Mouse (Mus musculus) midbrain, embryonic 16.5 days (tissue): ENCODE measurements around the gene Rsph6a. TPM values are rescaled to one million over a fixed set of nuclear protein-coding genes. Genes with fewer than 3 reads are reported as not detected.

ENCODE experiments used
- ATAC-seq: fragments of 200-750 bp; cut with Nextera tagmentation; 2 replicates; pipeline ENCODE4 v1.8.0; 2017; ENCODE audit warnings: moderate TSS enrichment
- H3K27ac ChIP-seq: fragments of 300-500 bp; sonication (generic); 2 replicates; pipeline ENCODE4 v1.5.1; 2014; ENCODE audit warnings: mild to moderate bottlenecking, low read length, mixed read lengths
- H3K27me3 ChIP-seq: fragments of 300-500 bp; sonication (generic); 2 replicates; pipeline ENCODE4 v1.6.1; 2014; ENCODE audit warnings: low read depth, low read length, mixed read lengths; ENCODE audit not compliant: control insufficient read depth, insufficient read depth
- H3K36me3 ChIP-seq: fragments of 300-500 bp; sonication (generic); 2 replicates; pipeline ENCODE4 v1.6.1; 2014; ENCODE audit warnings: mild to moderate bottlenecking, low read length, moderate library complexity, mixed read lengths; ENCODE audit not compliant: control insufficient read depth, insufficient read depth
- H3K4me1 ChIP-seq: fragments of 300-500 bp; sonication (generic); 2 replicates; pipeline ENCODE4 v1.6.1; 2014; ENCODE audit warnings: mild to moderate bottlenecking, low read length, mixed read lengths; ENCODE audit not compliant: control insufficient read depth, insufficient read depth
- H3K4me2 ChIP-seq: fragments of 300-500 bp; sonication (generic); 2 replicates; pipeline ENCODE4 v1.6.1; 2014; ENCODE audit warnings: mild to moderate bottlenecking, low read length, mixed read lengths
- H3K4me3 ChIP-seq: fragments of 300-500 bp; sonication (generic); 2 replicates; pipeline ENCODE4 v1.5.1; 2014; ENCODE audit warnings: low read depth, mild to moderate bottlenecking, low read length, moderate library complexity, mixed read lengths
- H3K9ac ChIP-seq: fragments of 300-500 bp; sonication (generic); 2 replicates; pipeline ENCODE4 v1.6.1; 2014; ENCODE audit warnings: low read depth, low read length, mixed read lengths
- H3K9me3 ChIP-seq: fragments of 300-500 bp; sonication (generic); replicated peaks from 2 replicates; pipeline ENCODE4 v1.6.1; 2014; ENCODE audit warnings: mild to moderate bottlenecking, low read length, mixed read lengths; ENCODE audit not compliant: control insufficient read depth, poor library complexity, severe bottlenecking
- WGBS: fragments of 180-500 bp; shearing (Covaris S2); extraction: QIAGEN DNeasy Blood & Tissue Kit; methylation state at CpG from one replicate; pipeline ENCODE4 v1.1.7; 2014; 5-methylcytosine and 5-hydroxymethylcytosine counted together
- polyA plus RNA-seq: library from polyadenylated mRNA; unstranded; fragments of >200 nt; fragmentation: Nextera tagmentation; extraction: Ambion mirVana; gene quantifications from 2 replicates; pipeline ENCODE4 v1.2.1, GENCODE M21; 2015

Gene Rsph6a
- polyA plus RNA-seq, 1 experiment from 2014 or later: 0.28 TPM

DNA sequence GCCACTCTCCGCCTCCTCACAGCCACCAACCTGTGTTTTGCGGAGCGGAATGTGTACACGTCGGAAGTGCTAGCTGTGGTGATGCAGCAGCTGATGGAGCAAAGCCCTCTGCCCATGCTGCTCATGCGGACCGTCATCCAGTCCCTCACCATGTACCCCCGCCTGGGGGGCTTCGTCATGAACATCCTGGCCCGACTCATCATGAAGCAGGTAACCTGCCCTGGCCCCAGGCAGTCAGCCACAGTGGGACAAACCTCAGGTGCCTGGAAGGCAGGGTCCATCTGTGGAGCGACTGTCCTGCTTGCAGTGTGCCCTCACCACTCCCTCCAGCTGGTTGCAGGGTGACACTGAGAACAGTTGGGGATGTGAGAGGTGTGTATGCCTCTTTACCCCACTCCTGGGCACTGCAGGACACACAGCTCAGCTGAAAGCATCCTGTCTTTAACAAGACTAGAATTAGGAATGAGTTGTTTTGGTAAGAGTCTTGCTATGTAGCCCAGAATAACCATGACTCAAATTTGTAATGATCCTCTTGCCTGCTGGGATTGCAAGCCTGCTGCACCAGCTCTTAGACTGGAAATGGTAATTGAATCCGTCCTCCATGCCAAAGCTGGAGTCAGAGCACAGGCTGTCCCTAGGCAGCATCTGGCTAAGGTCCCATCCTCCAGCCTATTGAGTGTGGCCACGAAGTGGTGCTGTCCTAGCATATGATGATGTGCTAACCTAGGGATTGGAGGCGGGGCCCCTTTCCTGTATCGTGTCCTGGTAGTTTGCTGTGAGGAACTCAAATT, 1.9 kb upstream of the Rsph6a start:
- peaks cover 23% of the 10 kb centered on the region for H3K36me3 ChIP-seq
- no peak for ATAC-seq
- WGBS: 87% methylated on average over 15 of the region's 15 CpGs
- H3K4me3 ChIP-seq: no peak overlapping the region
- no peak overlapping the region for H3K9ac ChIP-seq
- no peaks in the 10 kb centered on the region for H3K9me3 ChIP-seq
- no peak overlapping the region for H3K27ac ChIP-seq
- no peak overlapping the region for H3K4me2 ChIP-seq
- peaks cover 6% of the 10 kb centered on the region for H3K4me1 ChIP-seq
- H3K27me3 ChIP-seq: no peaks in the 10 kb centered on the region

GRCm38 (mm10) chr7:19053136-19053532, 1.4 kb upstream of the Rsph6a start:
- Histone ChIP-seq H3K36me3 (peaks cover 23% of the 10 kb centered on the region), H3K9me3 (no peaks in the 10 kb centered on the region), H3K4me3 (no peak overlapping the region), H3K4me1 (peaks cover 6% of the 10 kb centered on the region), H3K9ac (no peak overlapping the region), H3K4me2 (no peak overlapping the region), H3K27me3 (no peaks in the 10 kb centered on the region), H3K27ac (no peak overlapping the region)
- WGBS: 89% methylated on average over 7 of the region's 7 CpGs
- no peak for ATAC-seq

DNA sequence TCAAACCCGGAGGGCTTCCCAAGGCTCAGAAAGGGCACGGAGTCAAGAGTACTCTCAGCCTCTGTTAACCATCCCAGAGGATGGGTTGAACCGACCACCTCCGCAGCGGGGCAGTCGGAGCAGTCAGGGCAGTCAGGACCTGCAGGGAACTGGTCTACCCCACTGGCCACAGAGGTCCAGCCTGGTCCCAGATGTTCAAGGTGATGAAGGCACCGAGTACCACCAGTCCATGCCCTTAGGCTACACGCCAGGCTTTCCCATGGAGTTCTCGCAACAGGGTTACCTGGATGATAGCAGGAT, 237 bp downstream of the Rsph6a start:
- Histone ChIP-seq H3K9ac (no peak overlapping the region; the same call in 1 of the 2 replicates), H3K36me3 (peaks cover 17% of the 10 kb centered on the region), H3K4me1 (peaks cover 6% of the 10 kb centered on the region), H3K4me2 (peak overlapping the region; percentile 52), H3K27me3 (no peaks in the 10 kb centered on the region), H3K9me3 (no peaks in the 10 kb centered on the region), H3K27ac (no peak overlapping the region), H3K4me3 (peak overlapping the region; percentile 29)
- WGBS: 61% methylated on average over 9 of the region's 9 CpGs
- ATAC-seq: peak; percentile 29

DNA sequence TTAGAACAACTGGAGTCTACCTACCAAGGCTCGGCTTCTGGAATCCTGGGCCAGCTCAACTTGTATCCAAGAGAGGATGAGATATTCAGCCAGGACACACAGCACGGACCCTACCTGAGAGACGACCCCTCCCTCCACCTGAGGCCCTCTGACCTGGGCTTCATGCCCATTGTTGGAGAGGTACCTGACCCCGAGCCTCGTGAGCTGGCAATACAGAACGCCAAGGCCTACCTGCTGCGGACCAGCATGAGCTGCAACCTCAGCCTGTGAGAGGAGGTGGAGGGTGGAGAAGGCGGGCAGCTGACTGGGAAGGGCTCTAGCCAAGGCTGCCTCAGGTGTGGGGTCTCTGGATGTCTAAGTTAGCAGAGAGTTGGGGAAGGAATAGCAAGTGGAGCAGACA, 618 bp downstream of the Rsph6a start:
- H3K4me2 ChIP-seq: no peak overlapping the region
- H3K27me3 ChIP-seq: no peaks in the 10 kb centered on the region
- H3K36me3 ChIP-seq: peaks cover 13% of the 10 kb centered on the region
- H3K4me3 ChIP-seq: no peak overlapping the region
- 92% methylated on average over 8 of the region's 8 CpGs for WGBS
- ATAC-seq: 0 out of 2 replicates have a peak, but pooled peaks have one; percentile 5
- H3K4me1 ChIP-seq: peaks cover 6% of the 10 kb centered on the region
- H3K9ac ChIP-seq: no peak overlapping the region
- H3K27ac ChIP-seq: no peak overlapping the region
- no peaks in the 10 kb centered on the region for H3K9me3 ChIP-seq

DNA sequence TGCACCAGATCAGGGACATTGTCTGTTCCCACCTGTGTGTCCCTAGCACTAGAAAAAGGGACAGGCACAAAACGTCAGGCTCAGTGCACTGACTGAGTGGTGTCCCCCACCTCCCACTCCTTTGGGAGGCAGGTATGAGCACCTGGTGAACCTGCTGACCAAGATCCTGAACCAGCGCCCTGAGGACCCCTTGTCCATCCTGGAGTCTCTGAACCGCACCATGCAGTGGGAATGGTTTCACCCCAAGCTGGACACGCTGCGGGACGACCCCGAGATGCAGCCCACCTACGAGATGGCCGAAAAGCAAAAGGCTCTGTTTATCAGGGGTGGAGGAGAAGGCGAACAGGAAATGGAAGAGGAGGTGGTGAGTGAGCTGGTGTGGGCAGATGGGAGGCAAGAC, 2.9 kb downstream of the Rsph6a start:
- Histone ChIP-seq H3K4me2 (no peak overlapping the region), H3K9ac (no peak overlapping the region), H3K27ac (no peak overlapping the region), H3K4me1 (peaks cover 6% of the 10 kb centered on the region), H3K27me3 (no peaks in the 10 kb centered on the region), H3K9me3 (no peaks in the 10 kb centered on the region), H3K36me3 (no peaks in the 10 kb centered on the region), H3K4me3 (no peak overlapping the region)
- WGBS: 93% methylated on average over 10 of the region's 10 CpGs
- no peak for ATAC-seq

- Histone ChIP-seq H3K4me1 (no peaks in the 10 kb centered on the region), H3K4me3 (peak overlapping the region; percentile 20)
- 60% methylated on average over 13 of the region's 13 CpGs for WGBS
Observed at GRCm38 (mm10) chr7:19065896-19066295, 11.4 kb downstream of the Rsph6a start.

GRCm38 (mm10) chr7:19067063-19067462, 12.6 kb downstream of the Rsph6a start:
- no peaks in the 10 kb centered on the region for H3K9me3 ChIP-seq
- ATAC-seq: no peak
- H3K4me3 ChIP-seq: no peak overlapping the region
- H3K36me3 ChIP-seq: no peaks in the 10 kb centered on the region
- 47% methylated on average over 14 of the region's 14 CpGs for WGBS
- H3K4me1 ChIP-seq: no peaks in the 10 kb centered on the region
- H3K9ac ChIP-seq: no peak overlapping the region
- no peak overlapping the region for H3K4me2 ChIP-seq
- H3K27me3 ChIP-seq: peaks cover 29% of the 10 kb centered on the region
- no peak overlapping the region for H3K27ac ChIP-seq

More at GRCm38 (mm10) chr7:19065896-19066295, 11.4 kb downstream of the Rsph6a start:
- Histone ChIP-seq H3K27ac (no peak overlapping the region), H3K36me3 (no peaks in the 10 kb centered on the region), H3K9ac (no peak overlapping the region), H3K27me3 (peaks cover 29% of the 10 kb centered on the region), H3K9me3 (no peaks in the 10 kb centered on the region), H3K4me2 (peak overlapping the region; percentile 36)
- ATAC-seq: no peak

GRCm38 (mm10) chr7:19067935-19068334, 13.4 kb downstream of the Rsph6a start:
- Histone ChIP-seq H3K4me2 (no peak overlapping the region), H3K9ac (no peak overlapping the region), H3K27ac (no peak overlapping the region), H3K9me3 (no peaks in the 10 kb centered on the region), H3K36me3 (no peaks in the 10 kb centered on the region), H3K27me3 (peaks cover 29% of the 10 kb centered on the region), H3K4me1 (no peaks in the 10 kb centered on the region), H3K4me3 (no peak overlapping the region)
- no peak for ATAC-seq
- WGBS: 71% methylated on average over 10 of the region's 14 CpGs

DNA sequence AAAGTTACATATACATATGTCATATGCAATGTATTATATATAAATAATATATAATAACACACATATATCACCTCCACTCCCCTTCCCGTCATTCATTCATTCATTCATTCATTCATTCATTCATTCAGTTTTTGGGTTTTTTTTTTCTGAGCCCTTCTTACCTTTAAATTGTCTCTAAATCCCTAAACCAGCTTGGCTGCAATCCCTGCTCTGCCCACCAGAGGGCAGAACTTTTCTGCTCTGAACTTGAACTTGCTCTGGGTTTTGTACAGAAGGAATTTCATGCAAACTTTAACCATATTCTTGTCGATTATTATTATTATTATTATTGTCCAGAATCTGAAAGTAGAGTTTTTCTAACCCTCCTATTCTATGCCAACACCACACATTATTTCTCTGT, 14.2 kb downstream of the Rsph6a start:
- Histone ChIP-seq H3K4me1 (no peaks in the 10 kb centered on the region), H3K27ac (no peak overlapping the region), H3K36me3 (no peaks in the 10 kb centered on the region), H3K4me3 (no peak overlapping the region), H3K27me3 (peaks cover 29% of the 10 kb centered on the region), H3K4me2 (no peak overlapping the region), H3K9ac (no peak overlapping the region), H3K9me3 (no peaks in the 10 kb centered on the region)
- 6% methylated on average over 2 of the region's 2 CpGs for WGBS
- ATAC-seq: no peak
